Comparison of ENCODE assay signal across 20 mouse cellular contexts in genomic region chr3:130404525-130405409, GRCm38 (mm10).
A peak's percentile ranks its signal among the peaks of the same experiment; 100 is the strongest.
DNase-seq lines count a peak whose midpoint lies in the region; ATAC-seq and TF ChIP-seq lines count a peak whose summit lies in the region.
"Had no signal": no experiment of that assay in that cellular context is flagged by ENCODE, and none has a peak within 500 bp of the region (broad histone marks: within the 10 kb centered on the region; RNA-seq: fewer than 3 reads in every experiment).

No protein-coding gene starts in this region.

- intact Hi-C loops in gastrocnemius, postnatal 14 days (cut with DNase I; ENCODE audit: low total_unique reads): no loop called here

- H3K4me2 ChIP-seq in hindbrain, embryonic 15.5 days: no peak overlapping the region
- H3K4me2 ChIP-seq in hindbrain, embryonic 12.5 days (replicated peaks): no peak overlapping the region
- 0 out of 2 replicates have a peak overlapping the region, but pooled peaks have one; percentile 2 for H3K4me2 ChIP-seq in forebrain, embryonic 12.5 days
- no peak overlapping the region for H3K4me2 ChIP-seq in forebrain, postnatal 0 days (ENCODE audit: low read depth)
- H3K4me2 ChIP-seq in midbrain, embryonic 15.5 days: no peak overlapping the region
- H3K4me2 ChIP-seq: heart, embryonic 13.5 days; limb, embryonic 15.5 days; liver, embryonic 15.5 days had no signal

- no peak overlapping the region for H3K4me3 ChIP-seq in hindbrain, embryonic 15.5 days
- H3K4me3 ChIP-seq in hindbrain, embryonic 12.5 days: no peak overlapping the region
- H3K4me3 ChIP-seq in forebrain, embryonic 12.5 days (replicated peaks): no peak overlapping the region
- no peak overlapping the region for H3K4me3 ChIP-seq in forebrain, postnatal 0 days (ENCODE audit: low read depth, low read length)
- H3K4me3 ChIP-seq in midbrain, embryonic 15.5 days: no peak overlapping the region
- H3K4me3 ChIP-seq: heart, embryonic 13.5 days; layer of hippocampus, adult 2 months; limb, embryonic 15.5 days; liver, embryonic 15.5 days had no signal

- no peak overlapping the region for H3K9ac ChIP-seq in hindbrain, embryonic 15.5 days
- H3K9ac ChIP-seq in hindbrain, embryonic 12.5 days: no peak overlapping the region
- H3K9ac ChIP-seq in forebrain, embryonic 12.5 days: no peak overlapping the region
- no peak overlapping the region for H3K9ac ChIP-seq in forebrain, postnatal 0 days
- no peak overlapping the region for H3K9ac ChIP-seq in midbrain, embryonic 15.5 days
- H3K9ac ChIP-seq: heart, embryonic 13.5 days; limb, embryonic 15.5 days; liver, embryonic 15.5 days had no signal

- no peaks in the 10 kb centered on the region for H3K27me3 ChIP-seq in hindbrain, embryonic 15.5 days
- no peaks in the 10 kb centered on the region for H3K27me3 ChIP-seq in hindbrain, embryonic 12.5 days
- H3K27me3 ChIP-seq in forebrain, embryonic 12.5 days: peaks cover 8% of the 10 kb centered on the region; the same call in 1 of the 2 replicates
- no peaks in the 10 kb centered on the region for H3K27me3 ChIP-seq in forebrain, postnatal 0 days (ENCODE audit: insufficient read depth, low read length)
- H3K27me3 ChIP-seq in midbrain, embryonic 15.5 days (replicated peaks): no peaks in the 10 kb centered on the region
- H3K27me3 ChIP-seq: liver, embryonic 15.5 days had no signal

- 39% methylated on average over 8 of the region's 8 CpGs for WGBS in hindbrain, embryonic 15.5 days
- WGBS in hindbrain, embryonic 12.5 days: 42% methylated on average over 8 of the region's 8 CpGs
- 17% methylated on average over 8 of the region's 8 CpGs for WGBS in forebrain, embryonic 12.5 days
- WGBS in forebrain, postnatal 0 days: 14% methylated on average over 8 of the region's 8 CpGs
- WGBS in midbrain, embryonic 15.5 days: 28% methylated on average over 8 of the region's 8 CpGs

- ATAC-seq in hindbrain, embryonic 15.5 days (ENCODE audit: low FRiP score, low read depth): 0 out of 2 replicates have a peak, but pooled peaks have one; percentile 45
- ATAC-seq in hindbrain, embryonic 12.5 days (ENCODE audit: low FRiP score): no peak
- ATAC-seq in forebrain, embryonic 12.5 days (ENCODE audit: low FRiP score): peak; percentile 75
- ATAC-seq in forebrain, postnatal 0 days: peak; percentile 30; the same call in 1 of the 2 replicates
- peak; percentile 46; the same call in 1 of the 2 replicates for ATAC-seq in midbrain, embryonic 15.5 days (replicated peaks)

- TF ChIP-seq CTCF in forebrain, postnatal 0 days (IDR thresholded peaks at IDR 0.05; ENCODE audit: low read depth): no peak

- no peaks in the 10 kb centered on the region for H3K36me3 ChIP-seq in hindbrain, embryonic 15.5 days
- no peaks in the 10 kb centered on the region for H3K36me3 ChIP-seq in hindbrain, embryonic 12.5 days
- no peaks in the 10 kb centered on the region for H3K36me3 ChIP-seq in forebrain, embryonic 12.5 days (replicated peaks)
- no peaks in the 10 kb centered on the region for H3K36me3 ChIP-seq in forebrain, postnatal 0 days (ENCODE audit: insufficient read depth)
- H3K36me3 ChIP-seq in midbrain, embryonic 15.5 days (replicated peaks): no peaks in the 10 kb centered on the region
- H3K36me3 ChIP-seq: heart, embryonic 13.5 days; limb, embryonic 15.5 days; liver, embryonic 15.5 days had no signal

- H3K9me3 ChIP-seq in hindbrain, embryonic 15.5 days: no peaks in the 10 kb centered on the region
- no peaks in the 10 kb centered on the region for H3K9me3 ChIP-seq in hindbrain, embryonic 12.5 days (replicated peaks)
- H3K9me3 ChIP-seq in forebrain, embryonic 12.5 days: no peaks in the 10 kb centered on the region
- H3K9me3 ChIP-seq in forebrain, postnatal 0 days (ENCODE audit: low read length): no peaks in the 10 kb centered on the region
- H3K9me3 ChIP-seq in midbrain, embryonic 15.5 days: no peaks in the 10 kb centered on the region
- H3K9me3 ChIP-seq: heart, embryonic 13.5 days; limb, embryonic 15.5 days; liver, embryonic 15.5 days had no signal

- DNase-seq in forebrain, postnatal 0 days: no peak
- DNase-seq in gastrocnemius, postnatal 14 days: no peak
- DNase-seq in adrenal gland, postnatal 4 days (ENCODE audit: low spot score in 2 of 2): no peak
- DNase-seq in layer of hippocampus, postnatal 14 days (ENCODE audit: low spot score in 2 of 2): no peak
- DNase-seq: adrenal gland, postnatal 10 days; cerebellum, adult 18-20 months; cerebellum, postnatal 25 days; gastrocnemius, postnatal 10 days; heart, adult 18-20 months; spleen, adult 18-20 months; thymus, adult 18-20 months had no signal

- no peak overlapping the region for H3K27ac ChIP-seq in hindbrain, embryonic 15.5 days (replicated peaks)
- no peak overlapping the region for H3K27ac ChIP-seq in hindbrain, embryonic 12.5 days
- no peak overlapping the region for H3K27ac ChIP-seq in forebrain, embryonic 12.5 days
- H3K27ac ChIP-seq in forebrain, postnatal 0 days (ENCODE audit: low read depth, low read length): no peak overlapping the region
- peak overlapping the region; percentile 6; the same call in 1 of the 2 replicates for H3K27ac ChIP-seq in midbrain, embryonic 15.5 days
- H3K27ac ChIP-seq: heart, embryonic 13.5 days; layer of hippocampus, adult 2 months; limb, embryonic 15.5 days; liver, embryonic 15.5 days; macrophage had no signal

- peaks cover 3% of the 10 kb centered on the region; the same call in 1 of the 2 replicates for H3K4me1 ChIP-seq in hindbrain, embryonic 15.5 days (replicated peaks)
- H3K4me1 ChIP-seq in hindbrain, embryonic 12.5 days: peaks cover 12% of the 10 kb centered on the region
- peaks cover 17% of the 10 kb centered on the region for H3K4me1 ChIP-seq in forebrain, embryonic 12.5 days
- H3K4me1 ChIP-seq in forebrain, postnatal 0 days (ENCODE audit: insufficient read depth): no peaks in the 10 kb centered on the region
- H3K4me1 ChIP-seq in midbrain, embryonic 15.5 days: peaks cover 6% of the 10 kb centered on the region; the same call in 1 of the 2 replicates
- H3K4me1 ChIP-seq: liver, embryonic 15.5 days had no signal
